Mouse (Mus musculus) CH12.LX (cell line): Measurements from ENCODE around the gene Myrfl.

Source experiments
- CHD2 ChIP-seq: IDR thresholded peaks from 2 replicates; pipeline ENCODE4 v1.6.1; 2011; ENCODE audit warnings: low read length, improper control_type of control experiment
- CTCF ChIP-seq, 2 experiments: IDR thresholded peaks in 1 of 2; conservative IDR thresholded peaks in 1 of 2; 2 replicates each; pipeline ENCODE4 v1.5.1; 2011 to 2012; ENCODE audit warnings: low read depth in 2 of 2, low read length in 2 of 2, improper control_type of control experiment in 1 of 2, inconsistent platforms in 1 of 2, mild to moderate bottlenecking in 1 of 2, moderate library complexity in 1 of 2
- EP300 ChIP-seq: IDR thresholded peaks from 2 replicates; pipeline ENCODE4 v1.6.1; 2011; ENCODE audit warnings: low read length, improper control_type of control experiment
- GABPA ChIP-seq: IDR thresholded peaks from 2 replicates; pipeline ENCODE4 v1.6.1; 2012; ENCODE audit warnings: low read depth, low read length, improper control_type of control experiment, inconsistent platforms; ENCODE audit not compliant: insufficient replicate concordance
- MAX ChIP-seq: IDR thresholded peaks from 2 replicates; pipeline ENCODE4 v1.6.1; 2011; ENCODE audit warnings: low read length, improper control_type of control experiment
- POLR2A ChIP-seq: IDR thresholded peaks from 2 replicates; pipeline ENCODE4 v1.6.1; 2011; ENCODE audit warnings: low read depth, mild to moderate bottlenecking, improper control_type of control experiment, low read length
- POLR2AphosphoS2 ChIP-seq: IDR thresholded peaks from 2 replicates; pipeline ENCODE4 v1.6.1; 2011; ENCODE audit warnings: low read depth, low read length, improper control_type of control experiment
- RCOR1 ChIP-seq: conservative IDR thresholded peaks from 2 replicates; pipeline ENCODE4 v1.6.1; 2012; ENCODE audit warnings: low read depth, mild to moderate bottlenecking, inconsistent platforms, low read length, improper control_type of control experiment
- ZMIZ1 ChIP-seq: IDR thresholded peaks from 2 replicates; pipeline ENCODE4 v1.6.1; 2012; ENCODE audit warnings: low read depth, mild to moderate bottlenecking, inconsistent platforms, low read length, improper control_type of control experiment
- ZNF384 ChIP-seq: IDR thresholded peaks from 2 replicates; pipeline ENCODE4 v1.6.1; 2012; ENCODE audit warnings: low read depth, low read length, improper control_type of control experiment, inconsistent platforms

DNA sequence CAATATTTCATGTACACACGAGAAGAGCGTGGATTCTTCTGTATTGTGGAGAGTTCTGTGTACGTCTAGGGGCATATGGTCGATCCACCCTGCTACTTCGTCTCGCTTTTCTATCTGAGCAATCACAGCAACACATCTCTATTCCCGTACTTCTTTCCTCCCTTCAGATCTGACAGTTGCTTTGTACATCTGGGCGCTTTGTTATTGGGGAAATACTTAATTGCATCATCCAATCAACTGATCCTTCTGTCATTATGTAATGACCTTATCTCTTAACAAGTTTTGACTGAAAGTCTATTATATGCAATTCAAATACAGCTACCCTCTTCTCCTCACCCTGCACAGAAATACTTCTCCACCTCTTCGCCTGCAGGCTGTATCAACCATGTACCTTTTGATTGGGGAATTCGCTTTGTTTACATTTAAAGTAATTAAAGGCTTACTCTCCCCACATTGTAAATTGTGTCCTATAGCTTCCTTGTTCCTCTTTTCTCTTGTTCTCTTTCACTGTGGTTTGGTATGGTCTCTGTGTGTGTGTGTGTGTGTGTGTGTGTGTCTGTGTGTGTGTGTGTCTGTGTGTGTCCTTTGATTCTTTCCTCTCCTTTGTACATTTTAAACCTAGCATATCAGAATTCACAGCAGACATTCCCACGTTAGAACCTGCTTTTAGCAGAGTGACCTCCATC, 29.9 kb upstream of the Myrfl start:
- TF ChIP-seq CTCF (conservative IDR thresholded peaks at IDR 0.05 in 1 of 2, IDR thresholded peaks at IDR 0.05 in 1 of 2; ENCODE audit: low read depth in 2 of 2, low read length in 2 of 2) (no peak), CHD2 (no peak), EP300 (no peak), RCOR1 (no peak), POLR2AphosphoS2 (no peak), ZMIZ1 (no peak), POLR2A (no peak), ZNF384 (no peak), MAX (no peak), GABPA (no peak)
